Mouse (Mus musculus) frontal cortex, postnatal 36 days (tissue): ENCODE results near the gene Gm45261.

Source experiments
- DNase-seq, 2 experiments: peaks; one replicate each; pipeline ENCODE4 v3.0.0; 2022; ENCODE audit warnings: low spot score in 2 of 2

Gm45261 gene

DNA sequence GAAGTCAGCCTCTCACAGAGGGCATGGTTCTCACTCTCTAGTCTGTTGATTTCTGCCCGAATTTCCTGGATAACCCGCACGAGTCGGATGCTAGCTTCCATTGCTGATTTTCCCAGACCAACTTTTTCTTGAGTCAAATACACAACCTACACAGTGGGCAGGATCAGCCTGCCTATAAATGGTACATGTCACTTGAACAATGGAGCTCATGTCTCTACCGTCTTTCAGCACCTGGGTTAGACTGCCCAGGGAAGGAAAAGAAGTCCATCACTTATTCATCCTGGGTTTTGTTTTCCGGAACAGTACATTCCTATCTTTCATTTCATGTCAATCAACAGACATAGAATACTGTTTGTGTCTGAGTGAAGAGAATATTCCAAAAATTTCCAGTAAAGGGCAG, at the start of gene Gm45261:
Gene Gm45261 (minus strand): TSS at position 101 of the 400 bp plus-strand sequence.
- DNase-seq, result no peak

GRCm38 (mm10) chr1:80504757-80505156, 43.5 kb upstream of the Gm45261 start:
- no peak for DNase-seq

- DNase-seq, result no peak
These were observed 42.8 kb upstream of the Gm45261 start for GRCm38 (mm10) chr1:80504081-80504480.

DNA sequence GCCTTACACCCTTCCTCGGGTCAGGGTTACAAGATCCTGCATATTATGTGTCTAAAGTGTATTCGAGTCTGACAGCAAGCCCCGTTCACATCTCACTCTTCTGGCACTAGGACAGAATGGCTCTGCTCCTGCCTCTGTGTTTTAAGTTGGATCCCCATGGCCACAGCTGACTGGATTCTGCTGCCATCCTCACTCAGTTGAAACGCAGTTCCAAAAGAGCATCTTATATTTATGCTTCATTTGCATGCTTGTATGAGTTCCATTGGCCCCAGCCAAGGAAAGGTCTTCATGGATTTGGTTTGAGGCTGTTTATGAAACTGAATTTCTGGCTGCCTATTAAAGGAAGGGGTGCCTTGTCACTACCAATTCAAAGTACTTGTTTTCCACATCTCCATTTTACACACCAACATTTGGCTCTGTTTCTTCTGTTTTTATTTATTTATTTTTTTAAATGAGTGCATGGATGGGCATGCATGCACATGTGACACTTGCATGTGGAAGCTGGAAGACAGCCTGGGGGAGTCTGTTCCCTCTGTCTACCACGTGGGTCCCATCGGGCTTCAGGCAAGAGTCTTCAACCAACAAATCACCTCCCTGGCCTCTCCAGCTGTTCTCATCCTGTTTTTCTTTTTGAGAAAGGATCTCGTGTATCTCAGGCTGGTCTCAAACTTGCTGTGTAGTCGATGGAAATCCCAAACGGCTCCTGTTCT, 41.4 kb upstream of the Gm45261 start:
- DNase-seq, result no peak

GRCm38 (mm10) chr1:80499264-80499663, 38.0 kb upstream of the Gm45261 start:
- DNase-seq, result no peak

GRCm38 (mm10) chr1:80496360-80496759, 35.1 kb upstream of the Gm45261 start:
- DNase-seq, result no peak

GRCm38 (mm10) chr1:80483419-80483818, 22.2 kb upstream of the Gm45261 start:
- DNase-seq, result no peak

DNA sequence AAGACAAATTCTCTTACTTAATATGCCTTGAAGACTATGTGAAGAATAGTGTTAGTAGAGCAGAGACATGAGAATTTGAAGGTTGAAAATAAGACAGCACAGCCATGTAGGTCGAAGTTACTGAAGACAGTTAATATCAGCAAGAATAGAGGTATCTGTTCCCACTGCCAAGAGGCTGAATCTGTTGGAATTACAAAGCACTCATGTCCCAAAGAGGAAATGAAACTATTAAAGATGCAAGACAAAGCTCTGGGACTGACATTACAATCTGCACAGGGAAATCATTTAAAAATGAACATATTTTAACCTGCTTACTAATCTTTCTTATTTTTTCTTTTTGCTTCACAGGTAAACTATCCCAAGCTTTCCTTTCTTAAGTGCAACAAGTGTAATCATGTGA, 13.7 kb upstream of the Gm45261 start:
- no peak for DNase-seq

DNA sequence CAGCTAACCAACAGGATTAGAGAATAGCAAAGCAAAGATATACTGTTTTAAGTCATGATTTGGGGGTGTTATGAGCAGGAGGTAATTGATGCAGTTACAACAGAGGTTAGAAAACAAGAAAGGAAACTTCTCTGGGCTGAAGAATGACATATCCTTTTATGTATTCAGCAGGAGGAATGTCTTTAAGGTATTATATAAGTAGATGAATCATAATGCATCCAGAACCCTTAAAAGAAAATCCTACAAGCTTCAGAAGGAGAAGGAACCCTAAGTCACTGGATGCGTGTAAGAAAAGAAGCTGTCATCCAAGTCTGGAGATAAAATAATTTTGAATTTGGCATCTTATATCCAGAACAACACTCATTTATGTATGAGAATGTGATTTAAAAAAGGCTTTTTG, 11.1 kb upstream of the Gm45261 start:
- no peak for DNase-seq

- no peak for DNase-seq
These were observed 1.3 kb downstream of the Gm45261 start for GRCm38 (mm10) chr1:80459923-80460322.

GRCm38 (mm10) chr1:80459477-80459876, 1.8 kb downstream of the Gm45261 start:
- no peak for DNase-seq

DNA sequence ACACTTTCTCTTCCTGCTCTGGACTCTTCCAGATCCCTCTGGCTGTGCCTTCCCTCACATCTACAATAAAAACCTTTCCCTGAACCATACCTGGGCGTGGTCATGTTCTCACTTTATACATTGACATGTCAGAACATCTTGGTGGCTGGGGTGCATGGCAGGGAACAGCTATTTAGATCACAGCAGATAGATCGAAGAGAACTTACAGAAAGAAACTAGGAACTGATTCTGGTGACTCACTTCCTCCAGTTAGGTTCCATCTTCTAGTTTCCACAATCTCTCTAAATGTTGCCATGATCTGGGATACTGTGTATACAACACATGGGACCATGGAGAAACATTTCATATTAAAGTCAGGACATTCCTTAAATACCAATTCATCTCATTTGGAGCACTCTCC, 7.3 kb downstream of the Gm45261 start:
- DNase-seq, result no peak

DNA sequence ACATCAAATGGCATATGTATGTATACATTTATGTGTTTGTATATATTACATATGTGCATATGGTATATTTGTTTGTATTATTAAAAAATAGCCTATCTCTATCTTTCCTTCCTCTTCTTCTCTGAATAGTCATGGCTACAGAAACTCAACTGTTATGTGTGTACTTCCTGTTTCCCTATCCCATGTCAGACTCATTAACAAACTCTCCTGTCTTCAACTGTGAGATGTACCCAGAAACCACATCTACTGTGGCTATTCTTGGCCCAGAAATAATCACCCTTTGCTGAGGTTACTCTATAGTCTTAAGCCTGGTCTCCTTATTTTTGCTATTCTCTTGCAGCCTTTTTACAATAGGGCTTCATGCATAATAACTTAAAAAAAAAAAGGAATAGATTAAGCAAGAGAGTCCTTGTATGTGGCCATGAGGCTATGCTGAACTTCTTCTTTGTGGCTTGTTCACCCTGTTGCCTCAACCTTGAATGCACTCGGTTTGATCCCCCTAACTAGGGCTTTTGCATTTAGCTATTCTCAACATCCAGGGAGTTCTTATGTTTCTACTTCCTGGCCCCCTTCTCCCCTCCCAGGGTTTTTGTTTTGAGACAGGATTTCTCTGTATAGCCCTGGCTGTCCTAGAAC, 9.2 kb downstream of the Gm45261 start:
- no peak for DNase-seq

GRCm38 (mm10) chr1:80447554-80447953, 13.7 kb downstream of the Gm45261 start:
- DNase-seq, result no peak

GRCm38 (mm10) chr1:80440911-80441310, 20.3 kb downstream of the Gm45261 start:
- no peak for DNase-seq

GRCm38 (mm10) chr1:80438506-80438905, 22.7 kb downstream of the Gm45261 start:
- DNase-seq, result no peak

DNA sequence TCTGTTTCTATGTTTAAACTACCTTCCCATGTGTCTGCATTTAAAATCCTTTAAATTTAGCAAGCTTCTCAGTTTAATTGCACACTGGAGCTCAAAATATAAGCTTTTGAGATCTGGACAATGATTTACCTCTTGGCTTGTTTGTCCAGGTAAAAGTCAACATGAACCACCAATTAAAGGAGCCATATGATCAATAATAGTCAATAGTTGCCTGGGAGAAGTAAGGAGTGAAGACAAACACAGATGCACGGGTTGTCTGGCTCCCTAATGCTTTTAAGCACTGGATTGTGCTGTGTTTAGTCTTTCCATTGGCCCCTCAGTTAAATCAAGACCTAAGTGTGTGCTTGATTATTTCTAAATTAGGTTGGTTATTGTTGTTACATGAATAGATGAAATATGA, 33.3 kb downstream of the Gm45261 start:
- DNase-seq, result no peak

DNA sequence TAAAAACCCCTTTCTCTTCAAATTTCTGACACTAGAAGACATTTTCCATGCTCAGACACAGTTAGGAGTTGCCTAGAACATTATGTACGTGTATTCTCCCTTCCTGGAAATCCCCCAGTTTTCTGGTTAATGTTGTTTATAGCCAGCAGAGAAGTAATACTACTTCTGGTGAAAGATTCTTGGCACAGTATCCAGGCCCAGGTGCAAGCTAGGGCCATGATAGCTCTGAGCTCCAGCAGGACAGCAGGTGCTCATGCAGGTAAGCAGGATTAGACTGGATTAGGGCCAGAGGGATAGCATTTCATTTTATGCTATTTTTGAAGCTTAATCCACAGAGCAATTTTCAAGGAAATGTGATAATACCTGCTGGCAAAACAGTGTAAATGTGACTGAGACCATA, 33.8 kb downstream of the Gm45261 start:
- DNase-seq, result no peak

GRCm38 (mm10) chr1:80424666-80425065, 36.6 kb downstream of the Gm45261 start:
- DNase-seq, result no peak

DNA sequence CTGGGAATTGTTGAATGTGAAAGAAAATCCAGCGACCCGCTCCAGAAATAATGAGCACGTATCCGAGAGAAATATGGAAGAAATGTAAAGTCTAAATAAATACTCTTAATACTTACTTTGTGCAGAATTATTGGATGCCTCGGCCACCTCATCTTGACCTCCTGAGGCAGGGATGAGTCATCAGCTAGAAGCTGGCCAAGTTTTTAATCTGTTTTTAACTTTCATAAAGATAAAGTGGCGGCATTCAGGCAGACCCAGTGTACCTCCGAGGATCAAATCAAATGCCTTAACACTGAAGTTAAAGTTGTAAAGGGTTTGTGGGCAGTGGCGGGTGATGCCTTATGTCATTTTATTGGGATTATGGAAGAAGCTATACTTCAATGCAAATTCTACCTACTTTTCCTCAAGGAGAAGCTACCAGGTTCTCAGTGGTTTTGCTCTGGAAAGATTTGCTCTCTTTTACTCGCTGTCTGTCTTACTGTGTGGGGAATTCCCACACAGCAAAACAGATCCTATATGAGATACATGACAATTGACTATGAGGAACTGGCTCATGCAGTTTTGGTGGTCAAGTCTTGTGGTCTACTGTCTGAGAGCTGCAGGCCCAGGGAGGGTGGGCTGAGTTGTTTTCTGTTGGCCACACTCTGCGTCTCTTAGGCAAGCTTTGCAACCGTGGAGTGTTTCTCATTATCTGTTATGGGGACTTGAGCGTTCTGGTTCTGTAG, 42.8 kb downstream of the Gm45261 start:
- no peak for DNase-seq

- no peak for DNase-seq
These were observed 44.9 kb downstream of the Gm45261 start for GRCm38 (mm10) chr1:80416329-80416728.

DNA sequence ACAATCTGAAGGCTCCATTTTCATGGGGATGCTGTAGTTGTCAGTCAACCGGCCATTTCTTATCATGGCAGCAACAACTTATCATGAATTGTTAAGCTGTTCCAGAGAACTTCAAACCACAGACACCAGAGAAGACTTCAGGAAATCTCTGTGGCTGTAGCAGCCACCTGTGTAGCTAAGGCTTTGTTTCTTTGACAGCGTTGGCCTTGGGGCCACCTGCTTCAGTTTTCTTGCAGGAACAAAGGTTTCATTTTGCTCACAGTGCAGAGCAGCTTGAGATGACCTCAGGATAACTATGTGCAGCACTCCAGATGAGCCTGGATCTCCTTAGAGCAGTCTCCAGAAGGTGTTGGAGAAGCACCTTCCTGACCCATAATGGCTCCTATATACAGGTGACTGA, 48.7 kb downstream of the Gm45261 start:
- no peak for DNase-seq
